Mouse (Mus musculus): ENCODE measurements around the gene Ptbp3. TPM values are rescaled to one million over a fixed set of nuclear protein-coding genes. Genes with fewer than 3 reads are reported as not detected.

Ptbp3 gene
- polyA plus RNA-seq, 1 experiment from 2014 or later: 18.5 TPM

DNA sequence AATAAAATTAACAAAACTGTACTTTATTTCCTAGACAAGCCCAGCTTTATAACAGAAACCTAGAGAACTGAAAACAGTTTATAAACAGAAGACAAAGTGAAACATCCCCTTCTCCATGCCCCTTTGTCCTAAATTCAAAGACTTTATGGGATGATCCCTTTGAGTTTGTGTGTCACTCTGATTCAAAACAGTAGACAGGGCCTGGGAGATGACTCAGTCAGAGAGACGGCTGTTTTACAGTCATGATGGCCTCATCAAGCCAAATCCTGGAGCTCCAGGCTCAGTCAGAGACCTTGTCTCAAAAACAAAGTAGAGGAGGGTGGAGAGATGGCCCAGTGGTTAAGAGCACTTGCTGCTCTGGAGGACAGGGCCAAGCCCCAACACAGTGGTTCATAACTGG is 2.7 kb upstream of the Ptbp3 start:
- no peaks in the 10 kb centered on the region for H3K36me3 ChIP-seq
- no peak overlapping the region for H3K9ac ChIP-seq (replicated peaks)
- peaks cover 9% of the 10 kb centered on the region; the same call in 1 of the 2 replicates for H3K27me3 ChIP-seq
- 92% methylated on average over 1 of the region's 1 CpGs for WGBS
- H3K4me3 ChIP-seq (replicated peaks): no peak overlapping the region
- no peak overlapping the region for H3K4me2 ChIP-seq (replicated peaks)
- ATAC-seq: no peak
- peaks cover 13% of the 10 kb centered on the region for H3K4me1 ChIP-seq (replicated peaks)
- H3K27ac ChIP-seq: no peak overlapping the region
- no peaks in the 10 kb centered on the region for H3K9me3 ChIP-seq

DNA sequence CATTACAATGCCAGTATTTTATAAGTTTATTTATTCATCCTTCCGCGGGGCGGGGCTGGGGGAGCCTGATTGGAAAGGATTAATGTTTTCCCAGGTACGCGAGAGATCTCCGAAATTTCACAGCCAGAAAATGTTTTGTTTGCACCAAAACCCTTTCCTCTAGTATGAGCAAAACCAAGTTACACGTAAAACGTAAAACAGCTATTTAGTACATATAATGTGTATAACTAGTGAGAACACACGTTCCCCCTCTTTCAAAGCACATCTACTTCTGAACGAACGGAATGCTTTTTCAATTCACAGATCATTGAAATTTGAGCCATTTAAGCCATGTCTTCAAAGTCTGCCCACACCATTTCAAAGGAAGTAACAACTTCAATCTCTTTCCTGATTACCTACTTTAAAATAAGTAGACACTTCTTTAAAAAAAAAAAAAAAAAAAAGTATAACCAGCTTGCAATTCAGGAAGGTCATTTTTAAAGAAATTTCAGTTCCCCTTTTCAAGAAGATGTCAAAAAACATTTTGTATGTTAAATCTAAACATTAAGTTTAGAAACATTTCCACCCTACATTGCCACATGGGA is 905 bp upstream of the Ptbp3 start:
- peak overlapping the region; percentile 77 for H3K9ac ChIP-seq (replicated peaks)
- no peak for ATAC-seq
- 14% methylated on average over 11 of the region's 11 CpGs for WGBS
- H3K4me3 ChIP-seq (replicated peaks): peak overlapping the region; percentile 88
- H3K36me3 ChIP-seq: no peaks in the 10 kb centered on the region
- peak overlapping the region; percentile 78 for H3K4me2 ChIP-seq (replicated peaks)
- peaks cover 17% of the 10 kb centered on the region for H3K4me1 ChIP-seq (replicated peaks)
- peaks cover 9% of the 10 kb centered on the region; the same call in 1 of the 2 replicates for H3K27me3 ChIP-seq
- no peak overlapping the region for H3K27ac ChIP-seq
- H3K9me3 ChIP-seq: no peaks in the 10 kb centered on the region

DNA sequence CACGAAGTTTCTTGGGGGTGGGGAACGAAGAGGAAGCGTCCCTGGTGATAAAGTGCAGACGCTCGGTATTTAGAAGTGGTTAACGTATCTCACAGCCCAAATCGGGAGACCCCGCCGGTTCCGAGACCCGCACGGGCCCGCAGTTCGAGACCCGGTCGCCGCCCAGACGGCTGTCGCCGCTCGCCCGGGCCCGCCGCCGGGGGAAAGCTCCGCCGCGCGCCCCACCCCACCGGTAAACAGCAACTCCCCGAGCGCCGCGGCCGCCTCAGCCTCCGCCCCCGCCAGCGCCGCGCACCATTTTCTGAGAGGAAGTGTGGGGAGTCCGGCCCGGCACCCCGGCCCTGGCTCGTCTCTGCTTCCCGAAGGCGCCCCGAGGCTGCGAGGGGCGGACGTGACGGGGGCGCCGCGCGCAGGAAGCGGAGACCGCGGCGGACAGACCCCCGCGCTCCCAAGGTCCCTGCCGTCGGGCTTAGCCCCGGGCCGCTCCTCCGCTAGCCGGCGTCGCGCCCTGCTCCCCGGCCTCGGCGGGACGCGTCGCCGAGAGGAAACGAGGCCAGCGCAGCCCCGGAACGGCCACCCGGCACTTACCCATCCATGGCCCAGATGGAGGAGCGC is 497 bp downstream of the Ptbp3 start:
- H3K27me3 ChIP-seq: peaks cover 9% of the 10 kb centered on the region; the same call in 1 of the 2 replicates
- ATAC-seq: no peak
- no peaks in the 10 kb centered on the region for H3K9me3 ChIP-seq
- H3K9ac ChIP-seq (replicated peaks): peak overlapping the region; percentile 77
- peak overlapping the region; percentile 78 for H3K4me2 ChIP-seq (replicated peaks)
- under 1% methylated on average over 76 of the region's 83 CpGs for WGBS
- H3K27ac ChIP-seq: peak overlapping the region; percentile 91
- H3K4me1 ChIP-seq (replicated peaks): peaks cover 17% of the 10 kb centered on the region
- H3K4me3 ChIP-seq (replicated peaks): peak overlapping the region; percentile 88
- H3K36me3 ChIP-seq: no peaks in the 10 kb centered on the region

DNA sequence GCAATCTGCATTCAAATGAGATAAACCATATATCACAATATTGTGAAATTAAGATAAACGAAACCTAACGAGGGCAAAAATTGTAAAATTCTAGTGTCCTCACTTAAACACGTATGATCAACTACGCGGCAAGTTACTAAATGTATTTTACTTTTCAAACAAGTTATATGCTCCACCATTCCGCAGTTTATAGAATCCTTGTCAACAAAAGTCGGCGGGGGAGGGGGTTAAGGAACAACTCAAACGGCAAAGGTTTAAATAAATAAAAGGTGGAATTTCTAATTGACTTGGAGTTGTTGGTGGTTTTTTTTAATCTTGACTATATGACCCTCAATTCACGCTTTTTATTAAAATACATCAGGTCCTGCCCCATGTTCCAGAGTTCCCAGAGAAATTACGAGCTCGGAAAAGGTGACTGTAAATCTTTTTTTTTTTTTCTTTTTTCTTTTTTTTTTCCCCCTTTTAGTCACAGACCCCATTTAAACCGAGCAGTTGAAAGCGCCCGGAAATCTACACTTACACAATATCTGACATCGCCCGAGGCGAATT is 1.1 kb downstream of the Ptbp3 start:
- WGBS: 6% methylated on average over 18 of the region's 18 CpGs
- peak overlapping the region; percentile 91 for H3K27ac ChIP-seq

DNA sequence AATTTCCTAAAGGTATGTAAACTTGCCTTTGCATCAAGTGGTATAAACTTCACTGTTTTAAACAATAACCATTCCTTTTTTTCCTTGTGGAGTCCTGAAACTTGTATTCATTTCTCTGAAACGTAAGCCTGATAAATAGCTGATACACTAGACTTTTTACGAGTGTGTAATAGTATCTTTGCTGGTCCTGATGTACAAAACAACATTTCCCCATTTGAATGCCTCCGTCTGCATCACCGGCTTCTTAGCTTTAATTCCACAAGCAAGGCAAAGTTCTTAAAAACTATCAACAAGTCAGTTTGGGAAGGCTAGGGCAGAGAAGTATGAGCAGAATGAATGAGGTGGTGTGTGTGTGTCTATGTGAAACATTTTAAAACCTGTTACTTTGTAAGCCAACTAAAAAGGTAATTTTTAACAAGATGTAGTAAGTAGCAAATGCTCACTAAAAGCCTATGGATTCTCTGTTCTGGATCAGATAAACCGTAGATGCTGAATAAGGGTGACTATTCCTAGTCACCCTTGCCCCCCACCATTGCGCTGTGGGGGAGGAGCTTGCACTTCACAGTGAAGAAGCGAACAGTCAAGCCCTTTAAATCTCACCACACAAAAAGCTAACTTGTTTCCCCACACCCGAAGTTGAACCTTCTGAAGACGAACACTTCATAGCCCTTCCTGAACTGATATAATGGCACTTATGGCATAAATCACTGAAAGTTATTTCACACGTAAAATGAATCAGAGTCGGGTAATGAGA is 1.9 kb downstream of the Ptbp3 start:
- Histone ChIP-seq H3K36me3 (no peaks in the 10 kb centered on the region), H3K4me1 (replicated peaks) (peaks cover 17% of the 10 kb centered on the region), H3K9me3 (no peaks in the 10 kb centered on the region), H3K4me2 (replicated peaks) (peak overlapping the region; percentile 78), H3K4me3 (replicated peaks) (peak overlapping the region; percentile 88), H3K27me3 (peaks cover 9% of the 10 kb centered on the region; the same call in 1 of the 2 replicates), H3K27ac (no peak overlapping the region), H3K9ac (replicated peaks) (no peak overlapping the region)
- 29% methylated on average over 11 of the region's 11 CpGs for WGBS
- no peak for ATAC-seq

More for the DNA sequence above, 1.1 kb downstream of the Ptbp3 start:
- Histone ChIP-seq H3K9ac (replicated peaks) (peak overlapping the region; percentile 77), H3K27me3 (peaks cover 9% of the 10 kb centered on the region; the same call in 1 of the 2 replicates), H3K4me3 (replicated peaks) (peak overlapping the region; percentile 88), H3K36me3 (no peaks in the 10 kb centered on the region), H3K4me1 (replicated peaks) (peaks cover 17% of the 10 kb centered on the region), H3K4me2 (replicated peaks) (peak overlapping the region; percentile 78), H3K9me3 (no peaks in the 10 kb centered on the region)
- no peak for ATAC-seq

DNA sequence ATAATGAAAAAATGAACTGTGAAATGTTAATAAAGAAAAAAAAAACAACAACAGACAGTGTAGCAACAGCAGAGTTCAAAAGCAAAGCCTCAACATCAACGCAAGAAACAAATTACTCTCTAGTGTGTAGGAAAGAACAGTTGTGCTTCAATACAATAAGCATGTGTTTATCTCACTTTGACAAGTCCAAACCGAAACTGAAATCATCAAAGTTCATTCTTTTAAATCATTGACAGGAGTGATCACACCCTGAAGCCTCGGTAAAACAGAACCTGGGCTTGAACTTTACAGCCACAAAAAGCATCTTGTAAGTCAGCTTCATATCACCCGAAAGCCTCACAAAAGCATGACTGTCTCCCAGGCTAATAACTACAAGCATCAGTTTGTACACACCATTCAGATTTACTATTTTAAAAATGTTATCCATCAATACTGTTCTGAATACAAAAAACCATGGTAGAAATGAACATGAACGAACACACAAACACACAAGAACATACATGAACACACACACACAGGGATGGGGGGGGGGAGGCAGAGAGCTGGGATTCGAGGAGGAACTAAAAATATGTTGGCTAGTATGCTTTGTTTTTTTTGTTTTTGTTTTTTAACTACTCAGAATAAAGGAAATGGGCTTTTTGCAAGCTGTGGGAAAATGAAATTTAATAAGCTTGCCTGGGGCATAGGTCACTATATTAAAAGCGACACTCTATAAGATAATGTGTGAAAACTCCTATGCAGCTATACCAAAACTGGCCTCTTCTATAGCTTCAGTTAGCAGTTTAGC is 2.7 kb downstream of the Ptbp3 start:
- Histone ChIP-seq H3K4me2 (replicated peaks) (0 out of 2 replicates have a peak overlapping the region, but pooled peaks have one; percentile 11), H3K27me3 (peaks cover 9% of the 10 kb centered on the region; the same call in 1 of the 2 replicates), H3K9ac (replicated peaks) (no peak overlapping the region), H3K4me3 (replicated peaks) (no peak overlapping the region), H3K9me3 (no peaks in the 10 kb centered on the region), H3K4me1 (replicated peaks) (peaks cover 17% of the 10 kb centered on the region), H3K36me3 (no peaks in the 10 kb centered on the region), H3K27ac (no peak overlapping the region)
- WGBS: 73% methylated on average over 7 of the region's 7 CpGs
- no peak for ATAC-seq

DNA sequence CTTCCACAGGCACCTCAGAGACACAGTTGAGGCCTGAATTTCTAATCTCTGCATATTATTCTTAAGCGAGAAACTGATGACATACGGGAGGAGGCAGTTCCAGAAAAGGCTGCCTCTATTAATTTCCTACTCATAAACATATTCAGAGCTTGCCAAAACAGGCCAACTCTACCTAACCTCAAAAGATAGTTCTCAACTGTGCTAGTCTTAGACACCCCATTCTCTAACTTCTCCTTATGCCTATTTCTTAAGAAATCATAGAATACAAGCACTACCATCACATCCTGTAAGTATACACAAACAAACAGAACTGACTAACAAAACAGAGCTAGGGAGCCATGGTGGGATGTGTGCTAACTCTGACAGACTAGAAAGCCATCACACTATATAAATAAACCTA is 4.5 kb downstream of the Ptbp3 start:
- 84% methylated on average over 2 of the region's 2 CpGs for WGBS
- Histone ChIP-seq H3K27me3 (peaks cover 9% of the 10 kb centered on the region; the same call in 1 of the 2 replicates), H3K9me3 (no peaks in the 10 kb centered on the region), H3K27ac (no peak overlapping the region), H3K36me3 (no peaks in the 10 kb centered on the region), H3K4me3 (replicated peaks) (no peak overlapping the region), H3K4me2 (replicated peaks) (no peak overlapping the region), H3K4me1 (replicated peaks) (peaks cover 14% of the 10 kb centered on the region), H3K9ac (replicated peaks) (no peak overlapping the region)
- no peak for ATAC-seq

DNA sequence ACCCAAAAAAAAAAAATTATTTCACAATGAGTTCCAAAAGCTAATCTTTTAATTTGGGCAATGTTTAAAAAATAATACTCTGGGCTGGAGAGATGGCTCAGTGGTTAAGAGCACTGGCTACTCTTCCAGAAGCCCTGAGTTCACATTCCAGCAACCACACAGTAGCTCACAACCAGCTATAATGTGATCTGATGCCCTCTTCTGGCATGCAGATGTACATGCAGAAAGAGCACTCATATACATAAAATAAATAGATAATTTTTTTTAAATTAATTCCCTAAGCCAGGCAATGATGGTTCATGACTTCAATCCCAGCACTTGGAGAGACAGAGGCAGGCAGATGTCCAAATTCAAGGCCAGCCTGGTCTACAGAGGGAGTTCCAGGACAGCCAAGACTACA is 6.2 kb downstream of the Ptbp3 start:
- no peak for ATAC-seq
- peaks cover 9% of the 10 kb centered on the region; the same call in 1 of the 2 replicates for H3K27me3 ChIP-seq
- H3K4me3 ChIP-seq (replicated peaks): no peak overlapping the region
- H3K9me3 ChIP-seq: no peaks in the 10 kb centered on the region
- H3K4me1 ChIP-seq (replicated peaks): peaks cover 12% of the 10 kb centered on the region
- no peaks in the 10 kb centered on the region for H3K36me3 ChIP-seq
- H3K9ac ChIP-seq (replicated peaks): no peak overlapping the region
- no peak overlapping the region for H3K4me2 ChIP-seq (replicated peaks)
- H3K27ac ChIP-seq: no peak overlapping the region

DNA sequence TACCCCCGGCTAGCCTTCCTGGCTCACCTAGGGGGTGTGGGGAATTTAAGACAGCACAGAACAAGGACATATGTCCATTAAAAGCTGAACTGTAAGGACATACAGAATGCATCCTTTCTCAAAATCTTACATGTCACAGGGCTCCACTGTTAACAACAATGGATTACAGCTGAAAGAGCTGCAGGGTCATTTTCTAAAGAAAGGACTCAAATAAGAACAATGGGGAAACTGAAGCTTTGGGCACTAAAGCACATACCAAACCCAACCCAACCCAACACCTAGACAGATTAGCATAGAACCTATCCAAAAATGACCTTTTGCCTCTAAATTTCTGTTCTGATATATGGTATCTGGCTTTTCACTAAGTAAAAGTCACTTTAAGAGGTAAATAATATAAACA is 12.9 kb downstream of the Ptbp3 start:
- Histone ChIP-seq H3K27ac (no peak overlapping the region), H3K9me3 (no peaks in the 10 kb centered on the region), H3K27me3 (no peaks in the 10 kb centered on the region), H3K36me3 (no peaks in the 10 kb centered on the region), H3K4me2 (replicated peaks) (no peak overlapping the region), H3K4me1 (replicated peaks) (no peaks in the 10 kb centered on the region), H3K9ac (replicated peaks) (no peak overlapping the region), H3K4me3 (replicated peaks) (no peak overlapping the region)
- no peak for ATAC-seq
- 93% methylated on average over 1 of the region's 1 CpGs for WGBS

DNA sequence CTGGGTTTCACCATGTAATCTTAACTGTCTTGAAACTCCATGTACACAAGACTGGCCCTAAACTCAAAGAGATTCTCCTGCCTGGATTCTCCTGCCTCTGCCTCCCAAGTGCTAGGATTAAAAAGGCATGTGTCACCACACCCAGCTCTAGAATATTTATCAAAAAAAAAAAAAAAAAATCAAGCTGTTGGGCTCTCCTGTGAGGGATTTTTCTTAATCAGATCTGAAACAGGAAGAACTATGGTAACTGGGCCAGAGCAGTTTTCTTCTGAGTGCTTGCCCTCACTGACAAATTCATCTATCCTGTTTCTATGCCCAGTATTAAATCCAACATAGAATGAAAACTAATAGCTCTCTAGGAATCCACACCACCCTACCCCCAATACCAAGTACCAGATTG is 13.5 kb downstream of the Ptbp3 start:
- ATAC-seq: no peak
- no peak overlapping the region for H3K27ac ChIP-seq
- no peaks in the 10 kb centered on the region for H3K9me3 ChIP-seq

DNA sequence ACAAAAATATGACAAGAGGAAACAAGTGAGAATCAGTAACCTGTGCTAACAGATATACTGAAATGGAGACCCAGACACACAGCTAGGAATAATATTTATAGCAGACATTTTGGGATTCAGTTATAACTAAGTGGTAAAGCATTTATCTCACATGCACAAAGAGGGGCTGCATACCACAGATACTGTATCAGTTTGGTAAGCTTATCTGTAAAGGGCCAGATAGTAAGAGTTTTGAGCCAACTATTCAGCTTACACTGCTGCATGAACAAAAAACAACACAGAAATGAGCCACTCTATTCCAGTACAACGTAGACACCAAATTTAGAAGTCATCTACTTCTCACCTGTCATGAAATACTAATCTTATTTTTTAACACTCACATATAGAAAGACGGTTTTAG is 15.9 kb downstream of the Ptbp3 start:
- no peak for ATAC-seq
- Histone ChIP-seq H3K4me1 (replicated peaks) (no peaks in the 10 kb centered on the region), H3K4me2 (replicated peaks) (no peak overlapping the region), H3K9me3 (no peaks in the 10 kb centered on the region), H3K27me3 (no peaks in the 10 kb centered on the region), H3K27ac (no peak overlapping the region), H3K4me3 (replicated peaks) (no peak overlapping the region), H3K9ac (replicated peaks) (no peak overlapping the region), H3K36me3 (no peaks in the 10 kb centered on the region)
- 89% methylated on average over 2 of the region's 2 CpGs for WGBS

More for the DNA sequence above, 13.5 kb downstream of the Ptbp3 start:
- H3K4me3 ChIP-seq (replicated peaks): no peak overlapping the region
- no peaks in the 10 kb centered on the region for H3K27me3 ChIP-seq
- no peak overlapping the region for H3K4me2 ChIP-seq (replicated peaks)
- H3K4me1 ChIP-seq (replicated peaks): no peaks in the 10 kb centered on the region
- H3K9ac ChIP-seq (replicated peaks): no peak overlapping the region
- H3K36me3 ChIP-seq: no peaks in the 10 kb centered on the region

Data from midbrain, embryonic 13.5 days (tissue).